Mouse (Mus musculus) adrenal gland, adult 18-20 months (tissue): Measurements from ENCODE around the gene Cacng4. TPM values are rescaled to one million over a fixed set of nuclear protein-coding genes. Genes with fewer than 3 reads are reported as not detected.

Experiments
- DNase-seq, 2 experiments: peaks; one replicate each; pipeline ENCODE4 v3.0.0; 2021 to 2022; ENCODE audit warnings: low spot score in 2 of 2
- total RNA-seq, 2 experiments: library from RNA; stranded (reverse); gene quantifications; 1 replicate in 1 of 2; 2 replicates in 1 of 2; pipeline ENCODE4 v1.2.3; 2021

The Cacng4 gene
- total RNA-seq, 2 experiments from 2014 or later: 0.96 to 1.2 TPM

- DNase-seq: no peak
Observed at GRCm38 (mm10) chr11:107777487-107777886, 16.9 kb downstream of the Cacng4 start.

GRCm38 (mm10) chr11:107773312-107773711 is 21.0 kb downstream of the Cacng4 start:
- no peak for DNase-seq

GRCm38 (mm10) chr11:107772002-107772401 is 22.4 kb downstream of the Cacng4 start:
- no peak for DNase-seq

- no peak for DNase-seq
Observed at GRCm38 (mm10) chr11:107768361-107768760, 26.0 kb downstream of the Cacng4 start.

- no peak for DNase-seq
Observed at GRCm38 (mm10) chr11:107766932-107767331, 27.4 kb downstream of the Cacng4 start.

GRCm38 (mm10) chr11:107762688-107763460 is 31.5 kb downstream of the Cacng4 start:
- no peak for DNase-seq

- no peak for DNase-seq
Observed at GRCm38 (mm10) chr11:107761790-107762500, 32.4 kb downstream of the Cacng4 start.

- DNase-seq: no peak
Observed at GRCm38 (mm10) chr11:107760001-107760400, 34.4 kb downstream of the Cacng4 start.

GRCm38 (mm10) chr11:107759516-107759915 is 34.8 kb downstream of the Cacng4 start:
- no peak for DNase-seq

- DNase-seq: no peak
Observed at GRCm38 (mm10) chr11:107749114-107749513, 45.2 kb downstream of the Cacng4 start.

GRCm38 (mm10) chr11:107748243-107749035 is 45.9 kb downstream of the Cacng4 start:
- DNase-seq: no peak

- no peak for DNase-seq
Observed at GRCm38 (mm10) chr11:107743100-107743499, 51.3 kb downstream of the Cacng4 start.

GRCm38 (mm10) chr11:107738418-107739099 is 55.8 kb downstream of the Cacng4 start:
- no peak for DNase-seq

GRCm38 (mm10) chr11:107737886-107738285 is 56.5 kb downstream of the Cacng4 start:
- no peak for DNase-seq

GRCm38 (mm10) chr11:107734133-107734532 is 60.2 kb downstream of the Cacng4 start:
- no peak for DNase-seq

- DNase-seq: no peak
Observed at GRCm38 (mm10) chr11:107731498-107731897, 62.9 kb downstream of the Cacng4 start.

- no peak for DNase-seq
Observed at GRCm38 (mm10) chr11:107730940-107731339, 63.4 kb downstream of the Cacng4 start.

GRCm38 (mm10) chr11:107729141-107729540 is 65.2 kb downstream of the Cacng4 start:
- DNase-seq: no peak

- DNase-seq: no peak
Observed at GRCm38 (mm10) chr11:107728073-107728863, 66.1 kb downstream of the Cacng4 start.

- no peak for DNase-seq
Observed at GRCm38 (mm10) chr11:107724603-107725002, 69.8 kb downstream of the Cacng4 start.
